Mouse (Mus musculus): Measurements from ENCODE around the gene Syt1.

GRCm38 (mm10) chr10:109003482-109003881, 7.3 kb downstream of the Syt1 start:
- TF ChIP-seq POLR2A (IDR thresholded peaks at IDR 0.05; ENCODE audit: extremely low read depth, insufficient read depth, low read length) (no peak), CTCF (IDR thresholded peaks at IDR 0.05; ENCODE audit: extremely low read depth, insufficient read depth, low read length) (no peak)

Data from cortical plate, adult 2 months (tissue).